Mouse (Mus musculus) lung, embryonic 16.5 days (tissue): ENCODE results near the gene Sh3gl1. TPM values are rescaled to one million over a fixed set of nuclear protein-coding genes. Genes with fewer than 3 reads are reported as not detected.
"Not testable (repeated sequence)": the region's sequence is repeated elsewhere in the genome, so short reads cannot be mapped to it uniquely, and the experiment has no call there.

Experiments
- ATAC-seq: fragments of 200-750 bp; cut with Nextera tagmentation; 2 replicates; pipeline ENCODE4 v1.8.0; 2017; ENCODE audit warnings: low read depth, mild to moderate bottlenecking, moderate library complexity
- H3K27ac ChIP-seq: fragments of 300-500 bp; sonication (generic); 2 replicates; pipeline ENCODE4 v1.5.1; 2014; ENCODE audit warnings: mild to moderate bottlenecking, control low read depth, low read length
- H3K27me3 ChIP-seq: fragments of 300-500 bp; sonication (generic); 2 replicates; pipeline ENCODE4 v1.6.1; 2014; ENCODE audit warnings: low read depth, low read length, mixed read lengths; ENCODE audit not compliant: control insufficient read depth, insufficient read depth
- H3K36me3 ChIP-seq: fragments of 300-500 bp; sonication (generic); 2 replicates; pipeline ENCODE4 v1.6.1; 2014; ENCODE audit warnings: low read length; ENCODE audit not compliant: control insufficient read depth, insufficient read depth
- H3K4me1 ChIP-seq: fragments of 300-500 bp; sonication (generic); replicated peaks from 2 replicates; pipeline ENCODE4 v1.6.1; 2014; ENCODE audit warnings: low read length, mixed read lengths; ENCODE audit not compliant: control insufficient read depth, insufficient read depth
- H3K4me2 ChIP-seq: fragments of 300-500 bp; sonication (generic); 2 replicates; pipeline ENCODE4 v1.6.1; 2014; ENCODE audit warnings: low read depth, low read length, control low read depth
- H3K4me3 ChIP-seq: fragments of 300-500 bp; sonication (generic); 2 replicates; pipeline ENCODE4 v1.5.1; 2014; ENCODE audit warnings: mild to moderate bottlenecking, low read length, control low read depth
- H3K9ac ChIP-seq: fragments of 300-500 bp; sonication (generic); 2 replicates; pipeline ENCODE4 v1.6.1; 2014; ENCODE audit warnings: low read length, control low read depth
- H3K9me3 ChIP-seq: fragments of 300-500 bp; sonication (generic); 2 replicates; pipeline ENCODE4 v1.6.1; 2016; ENCODE audit warnings: low read length; ENCODE audit not compliant: control insufficient read depth
- WGBS: fragments of 180-500 bp; shearing (Covaris S2); extraction: QIAGEN DNeasy Blood & Tissue Kit; methylation state at CpG from one replicate; pipeline ENCODE4 v1.1.7; 2014; 5-methylcytosine and 5-hydroxymethylcytosine counted together
- polyA plus RNA-seq: library from polyadenylated mRNA; unstranded; fragments of >200 nt; fragmentation: Nextera tagmentation; extraction: Ambion mirVana; gene quantifications from 2 replicates; pipeline ENCODE4 v1.2.1, GENCODE M21; 2015

Gene Sh3gl1
- polyA plus RNA-seq, 1 experiment from 2014 or later = 166 TPM

- H3K4me1 ChIP-seq = peaks cover 13% of the 10 kb centered on the region
- no peak for ATAC-seq
- H3K9ac ChIP-seq = no peak overlapping the region
- no peak overlapping the region for H3K27ac ChIP-seq
- H3K9me3 ChIP-seq = no peaks in the 10 kb centered on the region
- no peak overlapping the region for H3K4me3 ChIP-seq
- WGBS = 86% methylated on average over 5 of the region's 5 CpGs
- H3K36me3 ChIP-seq = peaks cover 44% of the 10 kb centered on the region
- no peaks in the 10 kb centered on the region for H3K27me3 ChIP-seq
- no peak overlapping the region for H3K4me2 ChIP-seq
Measured at GRCm38 (mm10) chr17:56072243-56072642, 35.8 kb upstream of the Sh3gl1 start.

DNA sequence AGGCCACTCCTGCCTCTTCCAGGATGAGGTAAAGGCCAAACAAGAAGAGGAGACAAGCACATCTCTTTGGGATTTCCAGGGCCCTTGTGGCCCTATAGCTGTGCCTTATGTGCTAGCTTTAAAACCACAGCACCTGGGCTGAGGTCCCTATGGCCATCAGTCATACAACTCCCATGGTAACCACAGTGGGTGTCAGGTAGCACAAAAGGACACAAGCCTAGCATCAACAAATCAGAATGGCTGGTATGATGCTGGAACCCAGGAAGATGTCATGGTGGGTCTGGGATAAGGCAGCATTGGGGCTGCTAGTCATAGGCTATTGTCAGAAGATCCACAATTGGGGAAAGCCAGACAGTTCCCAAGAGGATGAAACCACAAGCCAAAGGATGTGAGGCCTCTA, 34.7 kb upstream of the Sh3gl1 start:
- no peaks in the 10 kb centered on the region for H3K27me3 ChIP-seq
- no peak overlapping the region for H3K9ac ChIP-seq
- ATAC-seq = no peak
- H3K36me3 ChIP-seq = peaks cover 53% of the 10 kb centered on the region
- peaks cover 13% of the 10 kb centered on the region for H3K4me1 ChIP-seq
- H3K9me3 ChIP-seq = no peaks in the 10 kb centered on the region
- no peak overlapping the region for H3K4me2 ChIP-seq
- H3K4me3 ChIP-seq = no peak overlapping the region
- H3K27ac ChIP-seq = no peak overlapping the region

DNA sequence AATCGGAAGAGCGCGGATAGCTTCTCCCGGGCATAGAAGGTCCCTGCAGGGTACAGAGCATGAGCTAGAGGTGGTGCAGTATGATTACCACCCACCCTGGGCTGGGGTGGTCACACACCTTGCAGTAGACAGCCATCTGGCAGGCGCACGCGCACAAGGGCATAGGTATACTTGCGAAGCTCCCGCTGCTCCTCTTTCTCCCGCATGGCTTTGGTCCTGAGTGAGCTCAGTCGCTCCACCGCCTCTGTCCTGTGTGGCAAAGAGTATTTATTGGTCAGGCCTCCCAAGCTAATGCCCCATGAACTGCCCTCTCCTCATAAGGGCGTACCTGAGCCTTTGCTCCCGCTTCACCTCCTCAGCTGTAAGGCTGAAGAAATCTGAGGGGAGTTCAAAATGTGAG, 32.6 kb upstream of the Sh3gl1 start:
- Histone ChIP-seq H3K4me3 (no peak overlapping the region), H3K4me2 (no peak overlapping the region), H3K27me3 (no peaks in the 10 kb centered on the region), H3K9ac (no peak overlapping the region), H3K27ac (no peak overlapping the region), H3K36me3 (peaks cover 71% of the 10 kb centered on the region), H3K9me3 (no peaks in the 10 kb centered on the region), H3K4me1 (peaks cover 4% of the 10 kb centered on the region; the same call in 1 of the 2 replicates)
- ATAC-seq = no peak
- 92% methylated on average over 14 of the region's 14 CpGs for WGBS

DNA sequence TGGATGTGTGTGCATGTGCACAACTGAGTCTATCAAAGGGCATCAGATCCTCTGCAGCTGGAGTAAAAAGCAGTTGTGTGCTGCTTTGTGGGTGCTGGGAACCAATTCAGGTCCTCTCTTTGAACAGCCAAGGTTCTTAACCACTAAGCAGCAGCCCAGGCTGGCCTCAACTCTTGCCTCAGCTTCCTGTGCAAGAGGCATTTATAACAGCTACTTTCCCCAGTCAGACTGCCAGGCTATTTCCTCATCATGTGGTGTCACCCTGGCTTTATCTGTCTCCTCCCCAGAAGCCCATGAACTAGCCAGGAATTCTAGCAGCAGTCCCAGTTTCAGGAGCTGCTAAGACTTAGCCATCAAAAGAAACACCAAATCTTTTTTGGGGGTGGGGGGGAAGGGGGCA, 30.0 kb upstream of the Sh3gl1 start:
- H3K4me1 ChIP-seq = no peaks in the 10 kb centered on the region
- no peaks in the 10 kb centered on the region for H3K9me3 ChIP-seq
- H3K4me2 ChIP-seq = no peak overlapping the region
- peaks cover 92% of the 10 kb centered on the region for H3K36me3 ChIP-seq
- H3K27me3 ChIP-seq = no peaks in the 10 kb centered on the region
- ATAC-seq = no peak
- H3K27ac ChIP-seq = no peak overlapping the region
- H3K4me3 ChIP-seq = no peak overlapping the region
- no peak overlapping the region for H3K9ac ChIP-seq

DNA sequence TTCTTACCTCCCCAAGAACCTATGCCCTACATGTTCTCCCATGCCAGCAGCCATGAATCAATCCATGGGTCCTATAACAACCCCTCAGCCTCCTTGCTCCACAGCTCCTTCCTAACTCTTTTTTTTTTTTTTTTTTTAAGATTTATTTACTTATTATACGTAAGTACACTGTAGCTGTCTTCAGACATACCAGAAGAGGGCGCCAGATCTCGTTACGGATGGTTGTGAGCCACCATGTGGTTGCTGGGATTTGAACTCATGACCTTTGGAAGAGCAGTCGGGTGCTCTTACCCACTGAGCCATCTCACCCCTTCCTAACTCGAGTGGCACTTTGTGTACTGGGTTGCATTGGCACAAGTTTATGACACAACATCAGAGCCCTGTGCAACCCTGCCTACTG, 29.3 kb upstream of the Sh3gl1 start:
- H3K4me2 ChIP-seq, H3K4me1 ChIP-seq, H3K27me3 ChIP-seq, H3K9ac ChIP-seq, H3K4me3 ChIP-seq, H3K27ac ChIP-seq, H3K9me3 ChIP-seq, ATAC-seq: not testable (repeated sequence)
- H3K36me3 ChIP-seq = peaks cover 93% of the 10 kb centered on the region
- WGBS = 73% methylated on average over 6 of the region's 6 CpGs

- Histone ChIP-seq H3K36me3 (peaks cover 80% of the 10 kb centered on the region), H3K27me3 (no peaks in the 10 kb centered on the region), H3K4me1 (no peaks in the 10 kb centered on the region), H3K9ac (no peak overlapping the region), H3K4me2 (no peak overlapping the region), H3K4me3 (no peak overlapping the region), H3K9me3 (no peaks in the 10 kb centered on the region), H3K27ac (no peak overlapping the region)
- 91% methylated on average over 7 of the region's 7 CpGs for WGBS
- ATAC-seq = no peak
Measured at GRCm38 (mm10) chr17:56062081-56062480, 25.6 kb upstream of the Sh3gl1 start.

GRCm38 (mm10) chr17:56057381-56058120, 21.1 kb upstream of the Sh3gl1 start:
- Histone ChIP-seq H3K4me1 (no peaks in the 10 kb centered on the region), H3K27me3 (no peaks in the 10 kb centered on the region), H3K9ac (no peak overlapping the region), H3K9me3 (no peaks in the 10 kb centered on the region), H3K36me3 (peaks cover 55% of the 10 kb centered on the region), H3K27ac (no peak overlapping the region), H3K4me2 (no peak overlapping the region), H3K4me3 (no peak overlapping the region)
- 82% methylated on average over 11 of the region's 11 CpGs for WGBS
- no peak for ATAC-seq

- H3K4me1 ChIP-seq = no peaks in the 10 kb centered on the region
- H3K9ac ChIP-seq = no peak overlapping the region
- no peaks in the 10 kb centered on the region for H3K9me3 ChIP-seq
- no peak overlapping the region for H3K4me2 ChIP-seq
- ATAC-seq = no peak
- no peak overlapping the region for H3K4me3 ChIP-seq
- no peak overlapping the region for H3K27ac ChIP-seq
- H3K36me3 ChIP-seq = peaks cover 49% of the 10 kb centered on the region
- H3K27me3 ChIP-seq = no peaks in the 10 kb centered on the region
- WGBS = 62% methylated on average over 4 of the region's 4 CpGs
Measured at GRCm38 (mm10) chr17:56055945-56056678, 19.7 kb upstream of the Sh3gl1 start.

GRCm38 (mm10) chr17:56054938-56055337, 18.5 kb upstream of the Sh3gl1 start:
- H3K4me1 ChIP-seq = no peaks in the 10 kb centered on the region
- no peak for ATAC-seq
- H3K9me3 ChIP-seq = no peaks in the 10 kb centered on the region
- H3K9ac ChIP-seq = no peak overlapping the region
- no peak overlapping the region for H3K4me2 ChIP-seq
- peaks cover 41% of the 10 kb centered on the region for H3K36me3 ChIP-seq
- H3K27me3 ChIP-seq = no peaks in the 10 kb centered on the region
- H3K27ac ChIP-seq = no peak overlapping the region
- no peak overlapping the region for H3K4me3 ChIP-seq
